Mouse (Mus musculus): ENCODE results near the gene Ppargc1a.

GRCm38 (mm10) chr5:51432532-51432931, 135.0 kb downstream of the Ppargc1a start:
- no peak for TF ChIP-seq SMC3 (IDR thresholded peaks at IDR 0.05; ENCODE audit: low read depth, low read length)
- no peak for TF ChIP-seq CTCF (conservative IDR thresholded peaks at IDR 0.05 in 1 of 2, IDR thresholded peaks at IDR 0.05 in 1 of 2; ENCODE audit: low read depth in 2 of 2, low read length in 2 of 2)
- TF ChIP-seq EP300 (IDR thresholded peaks at IDR 0.05; ENCODE audit: low read length) = no peak

All from CH12.LX (cell line).